Mouse (Mus musculus): ENCODE results near the gene Rnf39. TPM values are rescaled to one million over a fixed set of nuclear protein-coding genes. Genes with fewer than 3 reads are reported as not detected.

Gene Rnf39
- 0.43 and 1.1 TPM in 2 replicates for polyA plus RNA-seq (2015; fragmentation: Nextera tagmentation; extraction: Ambion mirVana)

DNA sequence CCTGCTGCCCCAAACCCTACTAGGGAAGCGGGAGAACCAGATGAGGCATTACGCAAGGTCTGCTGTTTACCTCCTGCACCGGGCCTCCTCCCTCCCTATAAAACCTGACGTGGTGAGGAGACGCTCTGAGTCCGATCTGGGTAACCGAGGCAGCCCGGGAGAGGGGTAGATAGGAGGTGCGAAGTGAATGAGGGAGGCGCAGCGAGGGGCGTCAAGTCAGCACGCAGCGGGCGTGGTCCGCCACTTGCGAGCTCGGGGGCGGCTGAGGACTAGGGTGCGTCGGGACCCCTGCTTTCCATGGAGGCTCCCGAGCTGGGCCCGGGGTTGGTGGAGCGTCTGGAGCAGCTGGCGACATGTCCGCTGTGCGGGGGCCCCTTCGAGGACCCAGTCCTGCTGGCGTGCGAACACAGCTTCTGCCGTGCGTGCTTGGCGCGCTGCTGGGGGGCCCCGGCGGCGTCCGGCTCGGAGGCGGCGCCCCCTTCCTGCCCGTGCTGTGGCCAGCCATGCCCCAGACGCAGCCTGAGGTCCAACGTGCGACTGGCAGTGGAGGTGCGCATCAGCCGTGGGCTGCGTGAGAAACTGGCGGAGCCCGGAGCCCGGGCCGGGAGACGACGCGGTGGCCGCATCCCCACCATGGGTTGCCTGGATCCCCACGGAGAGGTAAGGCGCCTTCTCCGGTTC lies at the start of gene Rnf39:
Rnf39 (plus strand) TSS at position 128 of the 681 bp plus-strand sequence.
- Histone ChIP-seq H3K27me3 (peaks cover 65% of the 10 kb centered on the region), H3K4me1 (peaks cover 17% of the 10 kb centered on the region), H3K36me3 (no peaks in the 10 kb centered on the region), H3K9ac (peak within 1 kb of the TSS; percentile 31; the same call in 1 of the 2 replicates), H3K27ac (no peak within 1 kb of the TSS), H3K4me2 (peak within 1 kb of the TSS; percentile 83), H3K4me3 (peak within 1 kb of the TSS; percentile 40), H3K9me3 (no peaks in the 10 kb centered on the region)
- 2% methylated on average over 58 of the region's 59 CpGs for WGBS
- ATAC-seq (ENCODE audit: borderline replicate concordance, extremely low read depth, low FRiP score, low TSS enrichment): peak; percentile 55

GRCm38 (mm10) chr17:36893387-36893786 lies 49.3 kb upstream of the Rnf39 start:
- H3K27me3 ChIP-seq: 0 out of 2 replicates have a peak, but pooled peaks cover 4% of the 10 kb centered on the region
- H3K4me1 ChIP-seq: no peaks in the 10 kb centered on the region
- no peak overlapping the region for H3K27ac ChIP-seq
- no peak overlapping the region for H3K9ac ChIP-seq
- 38% methylated on average over 5 of the region's 5 CpGs for WGBS
- no peaks in the 10 kb centered on the region for H3K9me3 ChIP-seq
- ATAC-seq (ENCODE audit: borderline replicate concordance, extremely low read depth, low FRiP score, low TSS enrichment): no peak
- no peak overlapping the region for H3K4me3 ChIP-seq
- H3K4me2 ChIP-seq: no peak overlapping the region
- no peaks in the 10 kb centered on the region for H3K36me3 ChIP-seq

GRCm38 (mm10) chr17:36896583-36896982 lies 46.1 kb upstream of the Rnf39 start:
- 93% methylated on average over 1 of the region's 1 CpGs for WGBS
- H3K9ac ChIP-seq: no peak overlapping the region
- no peaks in the 10 kb centered on the region; the same call in 1 of the 2 replicates for H3K4me1 ChIP-seq
- H3K4me3 ChIP-seq: no peak overlapping the region
- no peak overlapping the region for H3K4me2 ChIP-seq
- H3K36me3 ChIP-seq: no peaks in the 10 kb centered on the region
- no peaks in the 10 kb centered on the region for H3K9me3 ChIP-seq
- ATAC-seq (ENCODE audit: borderline replicate concordance, extremely low read depth, low FRiP score, low TSS enrichment): no peak
- no peaks in the 10 kb centered on the region for H3K27me3 ChIP-seq
- H3K27ac ChIP-seq: no peak overlapping the region

- no peaks in the 10 kb centered on the region for H3K27me3 ChIP-seq
- H3K27ac ChIP-seq: no peak overlapping the region
- no peak for ATAC-seq (ENCODE audit: borderline replicate concordance, extremely low read depth, low FRiP score, low TSS enrichment)
- no peak overlapping the region for H3K9ac ChIP-seq
- no peaks in the 10 kb centered on the region; the same call in 1 of the 2 replicates for H3K4me1 ChIP-seq
- no peaks in the 10 kb centered on the region for H3K9me3 ChIP-seq
- no peak overlapping the region for H3K4me2 ChIP-seq
- no peak overlapping the region for H3K4me3 ChIP-seq
- no peaks in the 10 kb centered on the region for H3K36me3 ChIP-seq
These were observed 45.7 kb upstream of the Rnf39 start for GRCm38 (mm10) chr17:36897065-36897464.

DNA sequence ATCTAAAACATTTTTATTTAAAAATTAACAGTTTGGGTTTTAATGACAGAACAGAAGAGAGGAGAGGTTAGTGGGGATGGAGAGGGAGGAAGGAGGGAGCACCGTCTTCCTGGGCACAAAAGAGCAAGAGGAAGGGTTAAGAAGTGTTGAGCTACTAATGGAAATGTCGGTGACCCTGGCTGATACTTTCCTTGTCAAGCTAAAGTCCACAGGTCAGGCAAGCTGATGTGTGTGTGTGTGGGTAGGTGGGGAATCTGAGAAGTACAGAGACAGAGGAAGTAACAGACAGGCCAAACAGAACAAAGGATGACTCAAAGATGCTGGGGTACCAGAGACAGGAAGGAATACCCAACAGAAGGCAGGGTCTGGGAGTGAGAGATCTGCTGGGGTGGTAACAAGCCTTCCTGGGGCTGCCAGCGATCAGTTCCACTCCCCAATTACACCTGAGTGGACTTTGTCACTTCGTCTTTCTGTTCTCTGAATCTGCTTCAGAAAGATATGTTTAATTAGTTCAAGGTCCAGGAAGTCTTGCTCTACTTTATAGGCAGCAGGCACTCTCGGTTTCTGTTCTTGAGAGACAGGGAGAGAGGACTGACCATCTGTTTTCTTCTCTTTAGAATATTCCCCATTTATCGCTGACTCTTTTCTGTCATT lies 45.0 kb upstream of the Rnf39 start, which contains the start of gene Trim31:
Trim31 (plus strand) TSS at position 567 of the 654 bp plus-strand sequence.
- H3K9me3 ChIP-seq: no peaks in the 10 kb centered on the region
- 56% methylated on average over 6 of the region's 6 CpGs for WGBS
- no peak within 1 kb of the TSS for H3K4me2 ChIP-seq
- no peak for ATAC-seq (ENCODE audit: borderline replicate concordance, extremely low read depth, low FRiP score, low TSS enrichment)
- H3K27ac ChIP-seq: no peak within 1 kb of the TSS
- no peaks in the 10 kb centered on the region; the same call in 1 of the 2 replicates for H3K4me1 ChIP-seq
- H3K9ac ChIP-seq: no peak within 1 kb of the TSS
- H3K36me3 ChIP-seq: no peaks in the 10 kb centered on the region
- H3K27me3 ChIP-seq: no peaks in the 10 kb centered on the region
- H3K4me3 ChIP-seq: no peak within 1 kb of the TSS

GRCm38 (mm10) chr17:36899376-36899775 lies 43.3 kb upstream of the Rnf39 start:
- no peak overlapping the region for H3K4me3 ChIP-seq
- ATAC-seq (ENCODE audit: borderline replicate concordance, extremely low read depth, low FRiP score, low TSS enrichment): no peak
- no peak overlapping the region for H3K27ac ChIP-seq
- H3K36me3 ChIP-seq: no peaks in the 10 kb centered on the region
- no peaks in the 10 kb centered on the region for H3K27me3 ChIP-seq
- H3K9ac ChIP-seq: no peak overlapping the region
- H3K4me2 ChIP-seq: no peak overlapping the region
- no peaks in the 10 kb centered on the region; the same call in 1 of the 2 replicates for H3K4me1 ChIP-seq
- H3K9me3 ChIP-seq: no peaks in the 10 kb centered on the region
- 70% methylated on average over 4 of the region's 4 CpGs for WGBS

- Histone ChIP-seq H3K9ac (no peak overlapping the region), H3K27ac (no peak overlapping the region), H3K27me3 (no peaks in the 10 kb centered on the region), H3K9me3 (no peaks in the 10 kb centered on the region), H3K36me3 (no peaks in the 10 kb centered on the region), H3K4me1 (no peaks in the 10 kb centered on the region; the same call in 1 of the 2 replicates), H3K4me3 (no peak overlapping the region), H3K4me2 (no peak overlapping the region)
- WGBS: 85% methylated on average over 5 of the region's 5 CpGs
- ATAC-seq (ENCODE audit: borderline replicate concordance, extremely low read depth, low FRiP score, low TSS enrichment): no peak
These were observed 42.7 kb upstream of the Rnf39 start for GRCm38 (mm10) chr17:36900001-36900400.

- 28% methylated on average over 1 of the region's 1 CpGs for WGBS
- H3K9me3 ChIP-seq: no peaks in the 10 kb centered on the region
These were observed 42.0 kb upstream of the Rnf39 start for GRCm38 (mm10) chr17:36900691-36901090.

DNA sequence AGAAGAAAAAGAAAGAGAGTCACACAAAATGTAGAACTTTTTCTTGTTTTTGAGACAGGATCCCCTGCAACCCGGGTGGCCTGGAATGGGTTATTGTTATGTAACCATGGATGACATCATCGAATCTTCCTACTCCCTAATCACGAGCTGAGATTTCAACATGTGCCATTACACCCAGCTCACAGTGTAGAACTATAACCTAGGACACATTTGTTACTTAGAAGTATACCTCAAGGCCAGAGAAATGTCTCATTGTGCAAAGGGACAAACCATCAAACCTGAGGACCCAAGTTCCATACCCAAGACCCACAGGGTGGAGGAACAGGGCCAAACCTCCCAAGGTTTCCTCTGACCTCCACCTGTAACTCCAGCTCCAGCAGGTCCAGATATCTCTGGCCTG lies 39.1 kb upstream of the Rnf39 start:
- Histone ChIP-seq H3K9me3 (no peaks in the 10 kb centered on the region), H3K4me3 (no peak overlapping the region)

More at GRCm38 (mm10) chr17:36900691-36901090, 42.0 kb upstream of the Rnf39 start:
- Histone ChIP-seq H3K4me3 (no peak overlapping the region), H3K4me2 (no peak overlapping the region), H3K9ac (no peak overlapping the region), H3K27me3 (no peaks in the 10 kb centered on the region), H3K27ac (no peak overlapping the region), H3K36me3 (no peaks in the 10 kb centered on the region), H3K4me1 (no peaks in the 10 kb centered on the region; the same call in 1 of the 2 replicates)
- no peak for ATAC-seq (ENCODE audit: borderline replicate concordance, extremely low read depth, low FRiP score, low TSS enrichment)

GRCm38 (mm10) chr17:36908235-36908634 lies 34.5 kb upstream of the Rnf39 start:
- ATAC-seq (ENCODE audit: borderline replicate concordance, extremely low read depth, low FRiP score, low TSS enrichment): 0 out of 2 replicates have a peak, but pooled peaks have one; percentile 49
- no peaks in the 10 kb centered on the region for H3K36me3 ChIP-seq

More for the DNA sequence above, 39.1 kb upstream of the Rnf39 start:
- H3K27me3 ChIP-seq: no peaks in the 10 kb centered on the region
- no peak for ATAC-seq (ENCODE audit: borderline replicate concordance, extremely low read depth, low FRiP score, low TSS enrichment)
- H3K4me2 ChIP-seq: no peak overlapping the region
- no peaks in the 10 kb centered on the region for H3K36me3 ChIP-seq
- H3K27ac ChIP-seq: no peak overlapping the region
- 56% methylated on average over 3 of the region's 3 CpGs for WGBS
- H3K9ac ChIP-seq: no peak overlapping the region
- H3K4me1 ChIP-seq: no peaks in the 10 kb centered on the region; the same call in 1 of the 2 replicates

DNA sequence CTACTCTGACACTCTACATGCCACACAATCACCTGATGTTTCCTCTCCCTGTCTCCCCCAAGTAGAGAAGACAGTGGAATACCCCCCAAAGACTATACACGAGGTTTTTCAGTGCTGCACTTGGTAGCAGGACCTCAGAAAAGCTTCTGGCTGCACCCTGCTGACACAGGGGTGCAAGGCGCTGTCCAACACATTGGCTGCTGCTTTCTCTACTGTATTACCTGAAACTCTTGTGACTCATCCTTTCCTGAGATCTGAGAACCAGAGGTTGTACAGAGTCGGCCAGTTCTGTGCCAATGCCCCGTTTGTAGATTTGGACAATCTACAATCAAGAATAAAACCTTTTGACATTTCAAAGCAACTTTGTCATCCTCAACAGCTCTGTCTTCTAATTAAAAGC lies 32.9 kb upstream of the Rnf39 start:
- Histone ChIP-seq H3K27me3 (no peaks in the 10 kb centered on the region), H3K27ac (no peak overlapping the region), H3K9me3 (no peaks in the 10 kb centered on the region), H3K4me3 (no peak overlapping the region), H3K4me1 (no peaks in the 10 kb centered on the region), H3K36me3 (no peaks in the 10 kb centered on the region), H3K4me2 (no peak overlapping the region), H3K9ac (no peak overlapping the region)
- 48% methylated on average over 4 of the region's 4 CpGs for WGBS
- no peak for ATAC-seq (ENCODE audit: borderline replicate concordance, extremely low read depth, low FRiP score, low TSS enrichment)

More at GRCm38 (mm10) chr17:36908235-36908634, 34.5 kb upstream of the Rnf39 start:
- H3K27me3 ChIP-seq: no peaks in the 10 kb centered on the region
- 42% methylated on average over 1 of the region's 1 CpGs for WGBS
- no peak overlapping the region for H3K4me2 ChIP-seq
- H3K4me1 ChIP-seq: no peaks in the 10 kb centered on the region
- H3K27ac ChIP-seq: no peak overlapping the region
- H3K9me3 ChIP-seq: no peaks in the 10 kb centered on the region
- H3K9ac ChIP-seq: no peak overlapping the region
- H3K4me3 ChIP-seq: no peak overlapping the region

- no peak overlapping the region for H3K27ac ChIP-seq
- no peaks in the 10 kb centered on the region for H3K4me1 ChIP-seq
- no peaks in the 10 kb centered on the region for H3K9me3 ChIP-seq
- H3K36me3 ChIP-seq: no peaks in the 10 kb centered on the region
- 49% methylated on average over 2 of the region's 2 CpGs for WGBS
- no peak overlapping the region for H3K4me2 ChIP-seq
- no peak overlapping the region for H3K9ac ChIP-seq
- no peak overlapping the region for H3K4me3 ChIP-seq
- H3K27me3 ChIP-seq: no peaks in the 10 kb centered on the region
- ATAC-seq (ENCODE audit: borderline replicate concordance, extremely low read depth, low FRiP score, low TSS enrichment): no peak
These were observed 30.7 kb upstream of the Rnf39 start for GRCm38 (mm10) chr17:36912031-36912430.
